8 mouse cellular contexts compared by ENCODE assay signal in the genomic region with DNA sequence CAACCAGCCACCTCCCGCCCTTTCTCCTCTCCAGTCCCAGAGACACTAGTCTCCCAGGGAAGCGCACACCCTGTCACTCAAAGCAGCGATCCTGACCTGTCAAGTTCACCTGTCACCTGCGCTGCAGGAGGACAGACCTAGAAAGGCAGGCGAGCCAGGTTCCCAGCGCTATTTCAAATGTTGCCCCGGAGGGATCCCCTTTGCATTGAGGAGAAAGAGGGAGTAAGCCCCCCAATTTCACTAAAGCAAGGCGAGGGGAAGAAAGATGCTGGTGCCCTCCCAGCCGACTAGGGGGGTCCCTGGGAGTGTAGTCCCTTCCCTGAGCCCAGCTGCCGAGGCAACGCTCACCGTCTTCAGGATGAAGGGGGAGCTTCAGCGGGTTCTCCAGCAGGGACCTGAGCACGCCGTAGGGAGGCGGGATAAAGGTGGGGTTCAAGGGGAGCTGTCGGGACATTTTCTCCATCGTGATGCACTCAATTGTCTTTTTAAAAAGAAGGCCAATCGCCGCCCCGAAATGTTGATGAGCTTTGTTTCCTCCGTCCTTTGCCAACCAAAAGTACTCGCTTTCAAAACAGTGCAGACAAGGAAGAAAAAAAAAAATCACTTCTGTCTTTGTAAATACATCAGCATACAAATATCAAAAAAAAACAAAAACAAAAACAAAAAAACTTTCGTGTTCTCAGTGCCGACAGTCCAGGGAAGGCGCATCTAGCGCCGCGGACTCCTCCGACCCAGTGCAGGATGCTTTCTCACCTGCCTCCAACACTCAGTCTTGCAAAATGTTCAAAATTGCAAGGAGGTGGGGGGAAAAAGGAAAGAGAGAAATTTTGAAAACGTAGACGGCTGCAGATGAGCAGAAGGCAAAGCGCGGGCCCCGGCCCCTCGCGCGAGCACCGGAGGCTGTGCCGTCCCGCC. TPM values are rescaled to one million over a fixed set of nuclear protein-coding genes. Genes with fewer than 3 reads are reported as not detected.
DNase-seq lines count a peak whose midpoint lies in the region; ATAC-seq lines count a peak whose summit lies in the region.

No protein-coding gene starts in this region.

- H3K4me2 ChIP-seq in intestine, embryonic 14.5 days (ENCODE audit: low read length), result peak overlapping the region; percentile 87

- peak overlapping the region; percentile 39 for H3K4me3 ChIP-seq in intestine, embryonic 14.5 days (ENCODE audit: low read depth, low read length)
- H3K4me3 ChIP-seq in megakaryocyte, embryonic 14.5 days (replicated peaks), result peak overlapping the region; percentile 89

- peak; percentile 76 for ATAC-seq in intestine, embryonic 14.5 days (replicated peaks; ENCODE audit: low FRiP score, low TSS enrichment, low read depth)
- ATAC-seq in inflammation-experienced regulatory T-cells, adult 6 months, result no peak

- peak; percentile 27 for DNase-seq in cerebellum, adult 11 months
- DNase-seq in cerebellum, postnatal 10 days, result no peak
- DNase-seq in thymus, postnatal 14 days, result peak; percentile 29
- no peak for DNase-seq in thymus, adult 18-20 months
- DNase-seq in intestine, embryonic 14.5 days (ENCODE audit: low spot score), result peak; percentile 75
- no peak for DNase-seq in spleen, adult 12 weeks (ENCODE audit: low spot score)

- no peaks in the 10 kb centered on the region for H3K9me3 ChIP-seq in intestine, embryonic 14.5 days (ENCODE audit: control insufficient read depth, low read length)
- H3K9me3 ChIP-seq in megakaryocyte, embryonic 14.5 days, result no peaks in the 10 kb centered on the region

- H3K36me3 ChIP-seq in intestine, embryonic 14.5 days (ENCODE audit: control insufficient read depth, insufficient read depth, low read length), result no peaks in the 10 kb centered on the region
- H3K36me3 ChIP-seq in megakaryocyte, embryonic 14.5 days (replicated peaks; ENCODE audit: low read length), result no peaks in the 10 kb centered on the region

- under 1% methylated on average over 41 of the region's 41 CpGs for WGBS in intestine, embryonic 14.5 days

- H3K27me3 ChIP-seq in intestine, embryonic 14.5 days (replicated peaks; ENCODE audit: control insufficient read depth, insufficient read depth, low read length), result peaks cover 33% of the 10 kb centered on the region
- peaks cover 81% of the 10 kb centered on the region for H3K27me3 ChIP-seq in megakaryocyte, embryonic 14.5 days (replicated peaks)

- no peak overlapping the region for H3K27ac ChIP-seq in intestine, embryonic 14.5 days (ENCODE audit: low read depth)

- H3K4me1 ChIP-seq in intestine, embryonic 14.5 days (replicated peaks; ENCODE audit: control insufficient read depth, insufficient read depth, low read length), result peaks cover 7% of the 10 kb centered on the region; the same call in 1 of the 2 replicates
- H3K4me1 ChIP-seq in megakaryocyte, embryonic 14.5 days, result peaks cover 38% of the 10 kb centered on the region

- peak overlapping the region; percentile 38 for H3K9ac ChIP-seq in intestine, embryonic 14.5 days (ENCODE audit: low read length)

RNA-seq across cellular contexts. Expression of a gene that starts 0.5 kb away (rescaled TPM):
- polyA plus RNA-seq in intestine, embryonic 14.5 days (2014; fragmentation: Nextera tagmentation; extraction: Ambion mirVana), result 0.92 and 1.2 TPM in 2 replicates
- 0.98 TPM in 1 of 2 replicates, not detected in the other for polyA plus RNA-seq in megakaryocyte, embryonic 14.5 days (2012; ENCODE audit: insufficient read depth, low replicate concordance)
- polyA plus RNA-seq in inflammation-experienced regulatory T-cells, adult 6 months (2017; shearing (Covaris generic)), result 1 to 10 TPM; 1.5 to 2.4 (median 1.5) TPM

Comparison
In these comparisons a context has a peak if more than half of its experiments do, and no peak if none do; other contexts are left out.
1. DNase-seq: peak in cerebellum, adult 11 months (single experiment), thymus, postnatal 14 days (single experiment) and intestine, embryonic 14.5 days (single experiment); none in cerebellum, postnatal 10 days (0 of 2), thymus, adult 18-20 months (0 of 2) and spleen, adult 12 weeks (single experiment).